Mouse (Mus musculus): ENCODE measurements at regions not wholly inside any gene's neighbourhood (a gene's known extent, or its start where the extent isn't known, plus 50 kb on each side); places are given as distances from the start of the nearest gene placed in this dataset.

GRCm38 (mm10) chr4:55208386-55209345 is 141.2 kb upstream of the Rad23b start:
- no peak for TF ChIP-seq CTCF (conservative IDR thresholded peaks at IDR 0.05; ENCODE audit: low read length)
- TF ChIP-seq POU5F1 (IDR thresholded peaks at IDR 0.05; ENCODE audit: borderline replicate concordance, low read length) = no peak
- TF ChIP-seq NANOG (IDR thresholded peaks at IDR 0.05; ENCODE audit: borderline replicate concordance, low read length) = no peak
